Mouse (Mus musculus) brain, embryonic 14.5 days (tissue): ENCODE measurements at regions not wholly inside any gene's neighbourhood (a gene's known extent, or its start where the extent isn't known, plus 50 kb on each side); places are given as distances from the start of the nearest gene placed in this dataset.

Source experiments
- CTCF ChIP-seq: fragments of 200-500 bp; IDR thresholded peaks from 2 replicates; pipeline ENCODE4 v1.5.1; 2012; ENCODE audit warnings: inconsistent platforms, mild to moderate bottlenecking, moderate library complexity, borderline replicate concordance; ENCODE audit not compliant: insufficient read depth, insufficient read length; ENCODE audit errors: extremely low read depth
- POLR2A ChIP-seq: fragments of 200-500 bp; IDR thresholded peaks from 2 replicates; pipeline ENCODE4 v1.6.1; 2012; ENCODE audit warnings: mild to moderate bottlenecking, inconsistent platforms, borderline replicate concordance; ENCODE audit not compliant: poor library complexity, insufficient read depth, insufficient read length, severe bottlenecking; ENCODE audit errors: extremely low read depth

DNA sequence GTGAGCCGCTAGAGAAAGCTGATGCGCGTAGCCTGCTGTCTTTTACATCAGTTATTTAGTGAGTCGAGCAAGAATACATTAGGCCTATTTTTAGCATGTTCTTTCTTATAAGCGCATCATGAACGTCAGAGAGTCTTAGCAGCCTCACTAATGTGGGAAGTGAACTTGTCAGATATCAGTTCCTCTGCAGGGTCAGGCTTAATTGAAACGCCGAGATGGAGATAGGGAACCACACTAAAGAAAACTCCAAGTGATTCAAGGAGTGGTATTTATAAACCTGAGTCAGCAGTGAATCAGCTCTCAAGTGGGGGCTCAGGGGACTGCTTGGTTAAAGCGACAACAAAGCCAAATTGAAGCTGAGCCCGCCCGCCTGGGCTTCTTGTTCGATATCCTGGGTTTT is 75.7 kb upstream of the Zc3h12c start:
- TF ChIP-seq POLR2A (no peak), CTCF (no peak)
